Mouse (Mus musculus): ENCODE results near the gene Polg2. TPM values are rescaled to one million over a fixed set of nuclear protein-coding genes. Genes with fewer than 3 reads are reported as not detected.

Gene Polg2
- polyA plus RNA-seq, 1 experiment, result 11.7 TPM

DNA sequence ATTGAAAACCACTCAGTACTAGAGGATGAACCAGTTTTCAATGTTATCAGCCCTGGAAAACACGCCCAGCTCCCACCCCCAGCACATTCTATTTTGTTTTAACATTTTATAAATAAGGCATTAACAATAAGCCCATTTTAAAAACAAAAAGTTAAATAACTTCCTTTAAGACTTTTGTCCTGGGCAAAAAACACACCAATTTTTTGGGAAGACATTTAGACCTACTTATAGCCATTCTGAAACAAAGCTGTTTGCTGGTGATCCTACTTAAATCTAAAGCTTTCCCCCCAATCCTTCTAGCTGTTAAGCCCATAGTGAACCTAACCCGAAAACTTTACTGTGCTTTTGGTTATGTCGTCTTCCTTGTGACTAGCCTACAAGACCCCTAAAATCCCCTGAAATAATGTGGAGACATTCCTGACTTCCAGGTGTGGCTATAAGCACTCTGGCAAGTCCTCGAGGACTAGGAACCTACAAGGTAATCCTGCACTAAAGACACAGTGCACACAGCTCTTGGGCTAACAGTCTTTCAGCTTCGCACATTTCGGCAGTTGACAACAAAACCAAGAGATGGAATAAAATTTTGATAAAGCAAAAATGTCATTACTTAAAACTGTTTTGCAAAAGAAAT, 1.4 kb upstream of the Polg2 start:
- no peak for TF ChIP-seq CTCF (IDR thresholded peaks at IDR 0.05; ENCODE audit: borderline replicate concordance, insufficient read depth, low read depth, low read length)
- TF ChIP-seq POLR2A (IDR thresholded peaks at IDR 0.05; ENCODE audit: borderline replicate concordance, insufficient read depth, low read length), result no peak
- Histone ChIP-seq H3K27ac (ENCODE audit: insufficient read depth, low read length) (no peak overlapping the region), H3K4me1 (ENCODE audit: control insufficient read depth, insufficient read depth, low read length) (peaks cover 5% of the 10 kb centered on the region; the same call in 1 of the 2 replicates), H3K27me3 (ENCODE audit: control insufficient read depth, insufficient read depth, low read length) (no peaks in the 10 kb centered on the region), H3K4me3 (replicated peaks; ENCODE audit: insufficient read depth, low read depth, low read length) (no peak overlapping the region)
- DNase-seq, result no peak
- 57% methylated on average over 6 of the region's 6 CpGs for WGBS

DNA sequence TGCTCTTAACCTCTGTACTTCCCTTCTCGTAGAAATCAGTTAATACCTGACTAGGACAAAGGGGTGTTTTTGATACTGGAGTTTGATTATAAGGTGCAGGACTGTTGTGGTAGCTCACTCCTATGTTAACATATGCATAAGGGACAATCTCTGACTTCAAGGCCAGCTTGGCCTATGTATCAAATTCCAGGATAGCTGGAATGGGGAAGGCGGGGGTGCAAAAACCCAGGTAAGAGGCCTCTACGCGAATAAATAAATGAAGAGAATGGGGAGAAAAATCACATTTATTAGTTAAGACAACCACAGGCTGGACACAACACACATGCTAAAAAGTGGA, 720 bp upstream of the Polg2 start:
- Histone ChIP-seq H3K4me1 (ENCODE audit: control insufficient read depth, insufficient read depth, low read length) (peaks cover 5% of the 10 kb centered on the region; the same call in 1 of the 2 replicates), H3K4me3 (replicated peaks; ENCODE audit: insufficient read depth, low read depth, low read length) (no peak overlapping the region), H3K27ac (ENCODE audit: insufficient read depth, low read length) (no peak overlapping the region; the same call in 1 of the 2 replicates), H3K27me3 (ENCODE audit: control insufficient read depth, insufficient read depth, low read length) (no peaks in the 10 kb centered on the region)
- 48% methylated on average over 4 of the region's 4 CpGs for WGBS
- DNase-seq, result no peak
- TF ChIP-seq POLR2A (IDR thresholded peaks at IDR 0.05; ENCODE audit: borderline replicate concordance, insufficient read depth, low read length) (no peak), CTCF (IDR thresholded peaks at IDR 0.05; ENCODE audit: borderline replicate concordance, insufficient read depth, low read depth, low read length) (no peak)

DNA sequence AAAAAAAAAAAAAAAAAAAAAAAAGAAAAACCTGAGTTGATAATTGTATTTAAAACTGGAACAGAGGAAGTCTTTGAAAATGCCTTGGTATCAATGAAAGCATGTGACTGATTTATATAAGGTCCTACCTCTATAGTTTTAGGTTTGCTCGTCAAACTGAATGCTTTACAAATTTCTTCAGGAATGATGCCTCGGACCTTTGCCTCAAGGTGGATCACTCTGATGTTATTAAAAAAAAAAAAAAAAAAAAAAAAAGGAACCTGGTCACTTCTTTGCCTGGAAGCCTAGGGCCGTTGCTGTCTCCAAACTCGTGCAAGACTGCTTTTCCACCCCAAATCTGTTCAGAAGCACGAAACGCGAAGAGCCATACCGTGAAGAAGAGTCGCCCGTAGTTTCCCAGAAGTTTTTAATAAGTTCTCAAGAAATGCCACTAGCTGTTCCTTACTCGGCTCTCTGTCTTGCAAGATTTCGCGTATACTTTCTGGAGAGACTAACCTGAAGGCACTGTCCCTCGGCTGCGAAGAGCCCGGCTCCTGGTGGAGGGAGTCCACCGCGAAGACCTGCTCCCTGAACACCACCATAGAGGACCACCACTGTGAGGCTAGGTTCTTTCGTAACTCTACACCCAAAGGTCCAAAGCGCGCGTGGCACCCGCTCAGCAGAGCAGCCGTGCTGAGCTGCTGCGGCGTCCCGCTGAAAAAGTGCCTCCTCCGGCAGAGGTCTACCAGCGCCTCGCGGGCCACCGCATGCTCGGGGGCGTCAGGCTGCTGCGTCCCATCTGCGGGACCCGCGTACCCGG, 549 bp downstream of the Polg2 start:
- DNase-seq, result no peak
- Histone ChIP-seq H3K4me3 (replicated peaks; ENCODE audit: insufficient read depth, low read depth, low read length) (peak overlapping the region; percentile 61), H3K4me1 (ENCODE audit: control insufficient read depth, insufficient read depth, low read length) (peaks cover 5% of the 10 kb centered on the region; the same call in 1 of the 2 replicates), H3K27me3 (ENCODE audit: control insufficient read depth, insufficient read depth, low read length) (no peaks in the 10 kb centered on the region), H3K27ac (ENCODE audit: insufficient read depth, low read length) (peak overlapping the region; percentile 58)
- 2% methylated on average over 39 of the region's 39 CpGs for WGBS
- TF ChIP-seq CTCF (IDR thresholded peaks at IDR 0.05; ENCODE audit: borderline replicate concordance, insufficient read depth, low read depth, low read length), result no peak
- TF ChIP-seq POLR2A (IDR thresholded peaks at IDR 0.05; ENCODE audit: borderline replicate concordance, insufficient read depth, low read length), result no peak

DNA sequence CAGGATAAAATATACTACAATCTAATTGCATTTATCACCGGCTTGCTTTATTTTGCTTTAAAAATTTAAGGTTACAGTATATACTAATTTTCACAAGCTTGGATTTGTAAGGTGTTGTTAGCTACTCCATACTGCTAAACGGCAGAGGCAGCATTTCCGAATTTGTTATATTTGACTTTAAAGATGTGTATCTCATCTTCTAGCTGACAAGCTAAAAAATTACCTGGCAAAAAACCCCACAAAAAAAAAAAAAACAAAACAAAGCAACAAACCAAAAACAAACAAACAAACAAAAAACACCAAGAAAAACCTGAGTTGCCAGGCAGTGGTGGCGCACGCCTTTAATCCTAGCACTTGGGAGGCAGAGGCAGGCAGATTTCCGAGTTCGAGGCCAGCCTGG, 1.2 kb downstream of the Polg2 start:
- Histone ChIP-seq H3K4me3 (replicated peaks; ENCODE audit: insufficient read depth, low read depth, low read length) (peak overlapping the region; percentile 26), H3K27ac (ENCODE audit: insufficient read depth, low read length) (no peak overlapping the region), H3K27me3 (ENCODE audit: control insufficient read depth, insufficient read depth, low read length) (no peaks in the 10 kb centered on the region), H3K4me1 (ENCODE audit: control insufficient read depth, insufficient read depth, low read length) (peaks cover 5% of the 10 kb centered on the region; the same call in 1 of the 2 replicates)
- WGBS, result 87% methylated on average over 7 of the region's 7 CpGs
- DNase-seq, result no peak
- no peak for TF ChIP-seq POLR2A (IDR thresholded peaks at IDR 0.05; ENCODE audit: borderline replicate concordance, insufficient read depth, low read length)

DNA sequence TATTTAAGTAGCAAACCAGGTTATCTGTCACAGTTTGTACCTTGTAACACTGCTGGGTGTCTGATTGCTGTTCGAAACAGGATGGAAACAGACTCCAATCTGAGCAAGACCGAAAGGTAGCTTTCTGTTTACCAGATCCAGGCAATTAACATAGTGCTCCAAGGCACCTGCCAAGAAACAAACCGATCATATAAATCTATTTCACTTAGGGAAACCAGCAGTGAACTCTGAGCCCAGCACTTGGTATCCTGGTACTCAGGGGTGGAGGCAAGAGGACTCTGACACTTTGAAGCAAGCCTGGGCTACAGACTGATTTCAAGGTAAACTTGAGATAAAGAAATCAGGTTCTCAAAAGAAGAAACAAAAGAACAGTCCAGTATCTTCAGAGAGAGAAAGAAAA, 1.9 kb downstream of the Polg2 start:
- 64% methylated on average over 3 of the region's 3 CpGs for WGBS

DNA sequence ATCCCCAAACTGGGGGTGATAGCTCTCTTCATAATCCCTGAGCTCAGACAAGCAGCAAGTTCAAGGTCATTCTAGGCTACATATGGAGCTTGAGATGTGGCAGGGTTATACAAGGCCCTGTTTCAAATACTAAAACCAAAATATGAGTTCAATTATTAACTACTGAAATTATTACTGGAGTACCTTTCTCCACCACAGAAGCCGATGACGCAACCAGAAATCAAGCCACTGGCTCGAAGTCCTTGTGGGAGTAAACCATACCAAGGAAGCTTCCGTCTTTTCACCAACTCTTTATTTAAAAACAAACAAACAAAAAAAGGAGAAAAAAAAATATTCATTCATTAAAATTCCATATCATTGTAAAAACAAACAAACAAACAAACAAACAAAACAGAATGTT, 2.4 kb downstream of the Polg2 start:
- no peak overlapping the region for H3K27ac ChIP-seq (ENCODE audit: insufficient read depth, low read length)
- WGBS, result 91% methylated on average over 4 of the region's 4 CpGs
- no peak for TF ChIP-seq CTCF (IDR thresholded peaks at IDR 0.05; ENCODE audit: borderline replicate concordance, insufficient read depth, low read depth, low read length)
- TF ChIP-seq POLR2A (IDR thresholded peaks at IDR 0.05; ENCODE audit: borderline replicate concordance, insufficient read depth, low read length), result no peak

More for the DNA sequence above, 1.9 kb downstream of the Polg2 start:
- TF ChIP-seq CTCF (IDR thresholded peaks at IDR 0.05; ENCODE audit: borderline replicate concordance, insufficient read depth, low read depth, low read length) (no peak), POLR2A (IDR thresholded peaks at IDR 0.05; ENCODE audit: borderline replicate concordance, insufficient read depth, low read length) (no peak)
- Histone ChIP-seq H3K27ac (ENCODE audit: insufficient read depth, low read length) (no peak overlapping the region), H3K4me3 (replicated peaks; ENCODE audit: insufficient read depth, low read depth, low read length) (peak overlapping the region; percentile 12), H3K27me3 (ENCODE audit: control insufficient read depth, insufficient read depth, low read length) (no peaks in the 10 kb centered on the region), H3K4me1 (ENCODE audit: control insufficient read depth, insufficient read depth, low read length) (peaks cover 5% of the 10 kb centered on the region; the same call in 1 of the 2 replicates)
- DNase-seq, result no peak

DNA sequence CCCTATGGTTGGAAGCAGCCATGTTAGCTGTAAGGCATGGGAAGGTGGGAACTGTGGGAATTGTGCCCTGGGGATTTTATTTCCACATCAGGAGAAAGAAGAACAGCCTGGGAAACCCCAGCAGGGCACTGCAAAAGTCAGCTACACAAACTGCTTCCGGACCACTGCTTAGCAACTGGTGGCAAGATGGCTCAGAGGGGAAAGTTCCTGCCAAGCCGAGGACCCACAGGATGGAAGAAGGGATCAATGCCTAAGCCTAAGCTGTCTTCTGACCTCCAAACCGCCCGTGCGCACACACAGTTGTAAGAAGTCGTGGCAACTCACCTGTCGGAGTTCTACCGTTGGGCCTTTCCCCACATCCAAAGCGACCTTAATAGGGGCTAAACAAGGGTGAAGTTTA, 6.3 kb downstream of the Polg2 start:
- TF ChIP-seq CTCF (IDR thresholded peaks at IDR 0.05; ENCODE audit: borderline replicate concordance, insufficient read depth, low read depth, low read length) (no peak), POLR2A (IDR thresholded peaks at IDR 0.05; ENCODE audit: borderline replicate concordance, insufficient read depth, low read length) (no peak)
- Histone ChIP-seq H3K27me3 (ENCODE audit: control insufficient read depth, insufficient read depth, low read length) (no peaks in the 10 kb centered on the region), H3K4me1 (ENCODE audit: control insufficient read depth, insufficient read depth, low read length) (no peaks in the 10 kb centered on the region), H3K4me3 (replicated peaks; ENCODE audit: insufficient read depth, low read depth, low read length) (no peak overlapping the region), H3K27ac (ENCODE audit: insufficient read depth, low read length) (no peak overlapping the region)
- no peak for DNase-seq
- 87% methylated on average over 9 of the region's 9 CpGs for WGBS

More for the DNA sequence above, 2.4 kb downstream of the Polg2 start:
- no peaks in the 10 kb centered on the region for H3K27me3 ChIP-seq (ENCODE audit: control insufficient read depth, insufficient read depth, low read length)
- peaks cover 5% of the 10 kb centered on the region; the same call in 1 of the 2 replicates for H3K4me1 ChIP-seq (ENCODE audit: control insufficient read depth, insufficient read depth, low read length)
- H3K4me3 ChIP-seq (replicated peaks; ENCODE audit: insufficient read depth, low read depth, low read length), result no peak overlapping the region
- no peak for DNase-seq

Data from cerebellum, adult 2 months (tissue).